Mouse (Mus musculus) intestine, embryonic 15.5 days (tissue): ENCODE results near the gene B4galnt1. TPM values are rescaled to one million over a fixed set of nuclear protein-coding genes. Genes with fewer than 3 reads are reported as not detected.

Experiments used
- polyA plus RNA-seq: library from polyadenylated mRNA; unstranded; fragments of >200 nt; fragmentation: Nextera tagmentation; extraction: Ambion mirVana; gene quantifications from 2 replicates; pipeline ENCODE4 v1.2.1, GENCODE M21; 2015

Gene B4galnt1
- polyA plus RNA-seq, 1 experiment from 2014 or later: 52.5 TPM

Other genes starting within 250 kb of the B4galnt1 start
- gene Ctdsp2, start 186.5 kb upstream of the B4galnt1 start, polyA plus RNA-seq: 53.6 and 55.2 TPM in 2 replicates
- gene Avil, start 164.5 kb upstream of the B4galnt1 start, polyA plus RNA-seq: 0.10 and 0.21 TPM in 2 replicates
- 91.8 and 99.3 TPM in 2 replicates for gene Tsfm, start 134.4 kb upstream of the B4galnt1 start, polyA plus RNA-seq
- gene Mettl1, start 123.8 kb upstream of the B4galnt1 start, polyA plus RNA-seq: 48.9 and 55.1 TPM in 2 replicates
- 0.40 and 0.69 TPM in 2 replicates for gene Eef1akmt3, start 123.7 kb upstream of the B4galnt1 start, polyA plus RNA-seq
- 0.05 and 0.11 TPM in 2 replicates for gene Cyp27b1, start 117.0 kb upstream of the B4galnt1 start, polyA plus RNA-seq
- 0.74 and 0.91 TPM in 2 replicates for gene March9, start 105.0 kb upstream of the B4galnt1 start, polyA plus RNA-seq
- gene Cdk4, start 101.7 kb upstream of the B4galnt1 start, polyA plus RNA-seq: 1,579 and 1,616 TPM in 2 replicates
- 167 and 181 TPM in 2 replicates for gene Tspan31, start 95.0 kb upstream of the B4galnt1 start, polyA plus RNA-seq
- gene Agap2, start 89.9 kb upstream of the B4galnt1 start, polyA plus RNA-seq: 0.16 and 0.43 TPM in 2 replicates
- 93.0 and 104 TPM in 2 replicates for gene Os9, start 44.1 kb upstream of the B4galnt1 start, polyA plus RNA-seq
- gene Slc26a10, start 15.4 kb downstream of the B4galnt1 start, polyA plus RNA-seq: 0.98 and 1.1 TPM in 2 replicates
- 46.8 and 50.4 TPM in 2 replicates for gene Arhgef25, start 24.9 kb downstream of the B4galnt1 start, polyA plus RNA-seq
- gene Dtx3, start 30.5 kb downstream of the B4galnt1 start, polyA plus RNA-seq: 70.6 and 75.4 TPM in 2 replicates
- gene Pip4k2c, start 46.4 kb downstream of the B4galnt1 start, polyA plus RNA-seq: 33.7 and 35.0 TPM in 2 replicates
- gene Kif5a, start 98.1 kb downstream of the B4galnt1 start, polyA plus RNA-seq: 5.9 and 6.4 TPM in 2 replicates
- gene Dctn2, start 101.1 kb downstream of the B4galnt1 start, polyA plus RNA-seq: 150 and 154 TPM in 2 replicates
- gene Mbd6, start 123.8 kb downstream of the B4galnt1 start, polyA plus RNA-seq: 13.1 and 15.7 TPM in 2 replicates
- gene Mars, start 146.6 kb downstream of the B4galnt1 start, polyA plus RNA-seq: 113 and 129 TPM in 2 replicates
- 6.1 and 6.7 TPM in 2 replicates for gene Arhgap9, start 156.7 kb downstream of the B4galnt1 start, polyA plus RNA-seq
- 7.5 and 8.1 TPM in 2 replicates for gene Gli1, start 176.7 kb downstream of the B4galnt1 start, polyA plus RNA-seq
- 0.03 TPM in 1 of 2 replicates, not detected in the other for gene Inhbe, start 189.2 kb downstream of the B4galnt1 start, polyA plus RNA-seq
- 0.18 TPM in 1 of 2 replicates, not detected in the other for gene Inhbc, start 205.2 kb downstream of the B4galnt1 start, polyA plus RNA-seq
- 29.5 and 31.1 TPM in 2 replicates for gene R3hdm2, start 215.1 kb downstream of the B4galnt1 start, polyA plus RNA-seq